Mouse (Mus musculus): Measurements from ENCODE around the gene Scn2a.

Scn2a gene

DNA sequence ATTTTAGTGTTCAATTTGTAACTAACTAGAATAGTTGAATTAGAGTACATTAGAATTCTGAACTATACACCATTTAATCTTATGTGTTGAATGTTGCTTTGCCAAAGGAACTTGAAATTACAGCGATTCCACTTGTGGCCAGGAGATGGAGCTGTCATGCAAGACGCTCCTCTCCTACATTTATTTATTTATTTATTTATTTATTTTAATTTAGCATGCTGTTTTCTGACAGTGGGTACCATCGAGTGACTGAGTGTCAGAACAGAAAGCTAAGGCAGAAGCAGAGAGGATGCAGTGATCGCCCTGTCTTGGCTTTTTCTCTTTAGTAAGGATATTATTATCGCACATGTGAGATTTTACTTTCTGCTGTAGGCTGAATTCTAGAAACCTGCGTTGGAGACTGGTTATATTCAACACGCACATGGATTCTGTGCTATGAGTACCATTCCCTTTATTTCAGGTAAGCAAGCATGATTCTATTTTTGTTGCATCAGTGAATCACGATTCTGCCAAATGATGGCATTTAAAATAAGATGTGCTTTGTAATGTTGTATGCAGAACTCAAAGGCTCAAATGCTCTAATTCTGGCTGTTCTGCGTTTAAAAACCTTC, at the start of gene Scn2a:
Scn2a (plus strand) TSS at position 216 of the 611 bp plus-strand sequence.
- peak in 1 of 2 experiments; percentile 48 for DNase-seq (ENCODE audit: low spot score in 2 of 2)

DNA sequence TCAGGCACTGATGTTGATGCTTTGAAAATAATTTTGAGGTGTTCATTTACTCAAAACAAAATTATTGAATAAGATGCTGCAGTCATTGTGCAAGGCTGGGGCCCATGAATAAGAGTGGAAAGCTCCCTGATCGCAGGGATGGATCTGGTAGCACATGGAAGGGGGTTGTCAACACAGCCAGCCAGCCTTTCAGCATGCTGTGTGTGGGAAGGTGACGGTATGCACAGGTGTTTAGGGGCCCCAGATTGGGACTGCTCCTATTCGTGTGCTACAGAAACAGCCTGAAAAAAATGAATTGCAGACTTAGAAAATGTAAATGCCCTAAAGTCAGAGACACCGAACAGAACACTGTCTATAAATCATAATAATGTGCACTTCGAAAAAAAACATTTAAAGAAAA, 32.9 kb upstream of the Scn2a start:
- DNase-seq (ENCODE audit: low spot score in 2 of 2): no peak

DNA sequence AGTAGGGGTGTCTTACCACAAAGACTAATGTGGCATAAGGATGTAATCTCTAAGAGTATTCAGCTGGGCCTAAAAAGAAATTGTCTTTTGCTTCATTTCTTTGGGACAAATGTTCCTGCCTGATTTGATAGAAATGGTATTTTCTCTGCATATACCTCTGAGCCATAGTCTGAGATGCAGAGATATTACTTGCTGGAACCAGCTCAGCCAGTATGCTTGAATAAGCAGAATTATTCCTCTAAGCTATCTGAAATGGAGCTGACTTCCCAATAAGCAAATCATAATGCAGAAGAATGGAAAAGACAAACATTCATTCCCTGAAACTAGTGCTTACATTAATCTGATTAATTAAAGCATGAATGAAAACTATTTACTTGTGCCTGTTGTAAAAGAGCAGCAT, 12.8 kb upstream of the Scn2a start:
- DNase-seq (ENCODE audit: low spot score in 2 of 2): no peak

DNA sequence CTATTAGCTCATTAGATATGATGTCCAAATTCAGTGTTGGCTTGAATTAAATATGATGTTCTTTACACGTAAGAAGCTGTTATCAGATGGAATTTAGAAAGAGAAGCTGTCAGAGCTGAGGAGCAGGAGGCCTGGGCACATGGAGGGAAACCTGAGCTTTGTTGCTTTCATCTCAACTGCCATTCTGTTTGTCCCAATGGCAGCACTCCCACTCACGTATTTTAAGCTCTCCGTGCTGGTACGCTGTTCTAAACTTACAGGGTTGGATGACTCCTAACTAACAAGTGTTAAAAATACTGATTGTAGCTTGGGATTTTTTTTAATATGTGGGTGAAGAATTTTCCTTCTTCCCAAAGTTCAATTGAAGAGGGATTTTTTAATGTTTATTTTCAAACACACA, 8.7 kb upstream of the Scn2a start:
- no peak for DNase-seq (ENCODE audit: low spot score in 2 of 2)

DNA sequence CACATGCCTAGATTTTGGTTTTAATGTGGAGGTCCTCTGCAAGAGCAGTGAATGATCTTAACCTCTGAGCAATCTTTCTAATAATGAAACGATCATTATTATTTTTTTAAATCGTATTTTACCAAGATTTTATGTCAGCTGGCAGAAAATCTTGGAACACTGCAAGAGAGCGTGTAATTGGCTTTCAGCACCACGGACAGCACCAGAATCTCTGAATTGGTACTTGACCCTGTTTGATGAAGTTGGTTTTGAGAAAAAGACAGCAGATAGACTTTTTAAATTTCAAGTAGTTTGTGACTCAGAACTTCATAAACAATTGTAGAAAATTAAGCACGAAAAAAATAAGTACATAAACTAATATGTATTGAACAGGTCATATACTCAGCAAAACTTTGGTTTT, 790 bp upstream of the Scn2a start:
- DNase-seq (ENCODE audit: low spot score in 2 of 2): no peak

DNA sequence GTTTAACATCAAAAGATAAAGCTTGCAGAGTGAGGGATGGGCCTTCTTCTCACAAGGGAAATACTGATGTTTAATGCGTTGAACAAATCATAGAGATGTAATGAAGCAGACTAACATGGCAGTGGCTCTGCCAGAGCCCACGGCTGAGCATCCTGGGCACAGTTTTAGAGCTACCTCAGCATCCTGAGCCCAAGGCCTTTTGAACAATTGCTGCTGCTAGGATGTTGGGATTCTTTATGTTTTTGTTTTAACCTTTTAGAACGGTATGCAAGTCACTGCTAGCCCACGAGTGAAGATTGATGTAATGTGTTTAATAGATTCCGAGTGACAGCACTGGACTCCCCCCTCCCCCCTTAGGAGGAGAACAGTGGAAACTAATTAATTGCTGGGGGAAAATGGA, 683 bp downstream of the Scn2a start:
- no peak for DNase-seq (ENCODE audit: low spot score in 2 of 2)

DNA sequence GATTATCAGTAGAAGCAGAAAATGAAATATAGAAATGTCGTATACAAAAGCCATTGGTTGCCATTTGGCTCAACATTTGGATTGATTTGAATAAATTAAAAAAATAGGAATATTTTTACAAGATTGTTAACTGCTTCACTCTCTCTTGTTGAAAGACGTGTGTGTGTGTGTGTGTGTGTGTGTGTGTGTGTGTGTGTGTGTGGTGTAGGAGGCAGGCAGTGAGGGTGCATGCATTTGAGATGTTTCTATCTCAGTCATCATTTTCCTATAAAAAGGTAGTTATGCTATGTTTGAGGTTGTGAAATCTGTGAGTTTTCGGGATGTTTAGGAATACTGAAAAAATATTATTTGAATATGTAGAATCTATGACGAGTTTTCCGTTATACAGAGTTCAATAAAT, 1.3 kb downstream of the Scn2a start:
- DNase-seq (ENCODE audit: low spot score in 2 of 2): no peak

DNA sequence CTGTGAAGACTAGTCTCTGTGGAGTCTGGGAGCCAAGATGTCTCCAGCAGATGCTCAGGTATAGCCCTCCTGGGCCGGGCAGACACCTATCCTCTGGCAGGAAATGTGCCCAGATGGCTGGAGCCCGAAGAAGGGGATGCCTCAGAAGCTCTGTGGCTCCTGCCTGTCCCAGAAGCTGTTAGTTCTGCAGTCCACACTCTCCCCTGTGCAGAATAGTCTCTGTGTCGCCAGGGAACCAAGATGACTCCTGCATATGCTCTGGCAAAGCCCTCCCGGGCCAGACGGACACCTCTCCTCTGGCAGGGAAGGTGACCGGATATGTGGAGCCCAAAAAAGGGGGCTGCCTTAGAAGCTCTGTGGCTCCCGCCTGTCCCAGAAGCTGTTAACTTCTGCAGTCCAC, 32.1 kb downstream of the Scn2a start:
- DNase-seq (ENCODE audit: low spot score in 2 of 2): no peak

DNA sequence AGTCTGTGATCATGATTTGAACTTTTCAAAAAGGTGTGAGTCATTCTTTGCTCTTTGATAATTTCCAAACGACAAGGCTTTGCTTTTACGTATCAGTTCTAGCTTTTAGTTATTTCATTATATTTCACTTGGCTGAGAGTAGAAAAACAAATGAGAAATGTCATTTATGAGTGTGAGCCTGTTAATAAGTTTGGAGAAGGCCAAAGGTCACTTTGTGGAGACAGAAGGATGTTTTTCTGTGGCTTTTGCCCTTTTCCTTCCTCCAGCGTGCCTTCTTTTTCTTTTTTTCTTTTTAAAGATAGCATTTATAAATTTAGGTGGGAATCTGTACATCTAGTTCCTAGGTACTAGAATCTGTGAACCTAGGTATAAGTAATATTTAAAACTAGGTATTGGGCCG, 36.5 kb downstream of the Scn2a start:
- no peak for DNase-seq (ENCODE audit: low spot score in 2 of 2)

DNA sequence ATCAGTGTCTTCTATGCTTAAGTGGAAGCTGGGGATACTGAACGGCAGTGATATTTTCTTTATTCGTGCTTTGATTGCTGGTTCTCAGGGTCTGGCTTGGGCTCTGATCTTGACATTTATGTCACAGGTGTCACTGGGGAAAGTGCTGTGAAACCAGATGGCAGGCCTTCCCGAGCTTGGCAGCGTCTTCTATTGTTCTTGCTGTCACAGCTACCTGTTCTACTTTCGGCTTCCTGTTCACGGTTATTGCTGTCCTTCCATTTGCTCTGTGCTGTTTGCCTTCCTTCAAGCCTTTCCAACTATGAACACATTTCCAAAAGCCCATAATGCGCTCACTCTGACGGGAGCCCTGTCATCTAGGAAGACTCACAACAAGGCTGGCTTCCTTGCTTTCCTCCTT, 37.9 kb downstream of the Scn2a start:
- DNase-seq (ENCODE audit: low spot score in 2 of 2): no peak

DNA sequence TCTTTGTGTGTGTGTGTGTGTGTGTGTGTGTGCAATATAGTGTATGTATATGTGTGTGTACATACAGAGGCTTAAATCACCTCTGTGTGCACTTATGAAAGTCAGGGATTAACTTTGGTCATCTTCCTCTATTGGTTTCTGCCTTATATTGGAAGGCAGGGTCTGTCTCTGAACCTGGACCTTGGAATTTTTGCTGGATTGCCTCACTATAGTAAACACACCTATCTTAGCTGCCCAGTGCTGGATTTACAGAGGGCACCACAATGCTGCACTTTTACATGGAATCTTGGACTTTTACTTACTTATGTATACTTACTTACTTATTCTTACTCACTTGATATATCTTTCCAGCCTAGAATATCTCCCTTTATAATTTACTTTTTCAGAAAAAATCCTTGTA, 43.3 kb downstream of the Scn2a start:
- DNase-seq (ENCODE audit: low spot score in 2 of 2): no peak

DNA sequence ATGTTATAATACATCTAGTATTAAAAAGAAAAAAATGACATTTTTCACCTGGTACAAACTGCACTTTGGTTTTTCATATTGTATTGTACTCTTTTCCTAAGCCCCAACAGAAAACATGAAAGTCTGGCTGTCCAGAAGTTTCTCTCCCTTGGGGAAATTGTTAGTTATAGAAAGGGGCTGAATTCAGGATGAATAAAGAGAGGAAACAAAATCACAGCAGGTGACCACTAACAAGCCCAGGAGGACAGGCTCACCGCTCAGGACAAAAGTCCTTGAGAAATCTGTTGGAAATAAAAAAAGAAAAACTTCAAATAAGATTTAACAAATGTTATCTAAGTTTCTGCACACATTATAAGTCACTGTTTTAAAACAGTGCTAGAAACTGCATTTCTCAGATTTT, 43.9 kb downstream of the Scn2a start:
- no peak for DNase-seq (ENCODE audit: low spot score in 2 of 2)

DNA sequence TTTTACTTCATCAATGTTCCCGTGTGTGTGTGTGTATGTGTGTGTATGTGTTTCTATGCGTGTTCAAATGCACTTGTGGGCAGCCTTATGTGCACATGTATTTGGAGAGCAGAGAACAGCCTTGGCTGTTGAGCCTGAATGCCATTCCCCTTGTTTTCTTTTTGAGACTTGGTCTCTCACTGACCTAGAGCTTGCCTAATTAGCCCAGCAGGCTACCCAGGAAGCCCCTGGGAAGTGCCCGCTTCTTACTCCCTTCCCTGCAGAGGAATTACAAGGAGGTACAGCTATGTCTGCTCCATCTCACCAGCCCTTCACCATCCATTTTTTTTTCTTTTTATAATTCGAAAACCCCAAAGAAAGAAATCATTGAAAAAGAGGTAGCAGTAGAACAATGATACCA, 44.6 kb downstream of the Scn2a start:
- DNase-seq (ENCODE audit: low spot score in 2 of 2): no peak

DNA sequence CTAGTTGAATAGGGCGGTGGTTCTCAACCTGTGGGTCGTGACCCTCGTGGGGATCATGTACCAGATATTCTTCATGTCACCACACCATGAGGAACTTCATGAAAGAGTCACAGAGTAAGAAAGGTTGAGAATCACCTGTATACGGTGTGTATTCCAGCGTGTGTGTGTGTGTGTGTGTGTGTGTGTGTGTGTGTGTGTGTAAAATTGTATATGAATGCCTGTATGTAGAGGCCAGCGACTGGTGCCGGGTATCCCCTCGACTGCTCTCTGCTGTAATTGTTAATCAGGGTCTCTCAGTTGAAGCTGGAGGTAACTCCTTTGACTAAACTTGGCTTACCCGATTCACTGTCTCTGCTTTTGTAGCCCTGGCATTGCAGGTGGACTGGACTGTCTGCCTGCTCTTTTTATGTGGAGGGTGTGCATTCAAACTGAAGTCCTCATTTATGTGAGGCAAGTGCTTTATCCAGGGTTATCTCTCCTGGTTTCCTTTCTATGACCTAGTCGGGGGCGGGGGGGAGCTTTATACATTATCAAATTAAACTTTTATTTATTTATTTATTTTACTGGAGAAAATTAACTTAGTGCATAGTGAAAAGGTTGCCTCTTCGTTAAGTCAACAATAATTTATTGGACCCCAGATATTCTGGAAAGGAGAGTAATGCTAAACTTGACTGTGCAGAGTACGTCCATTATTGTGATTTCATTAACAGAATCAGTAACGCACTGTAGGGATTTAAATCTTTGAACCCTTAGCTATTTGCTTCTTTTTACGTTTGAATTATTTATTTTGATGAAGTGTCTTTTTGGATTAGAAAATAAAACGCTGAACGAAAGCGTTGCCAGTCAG, 47.2 kb downstream of the Scn2a start:
- DNase-seq (ENCODE audit: low spot score in 2 of 2): no peak

DNA sequence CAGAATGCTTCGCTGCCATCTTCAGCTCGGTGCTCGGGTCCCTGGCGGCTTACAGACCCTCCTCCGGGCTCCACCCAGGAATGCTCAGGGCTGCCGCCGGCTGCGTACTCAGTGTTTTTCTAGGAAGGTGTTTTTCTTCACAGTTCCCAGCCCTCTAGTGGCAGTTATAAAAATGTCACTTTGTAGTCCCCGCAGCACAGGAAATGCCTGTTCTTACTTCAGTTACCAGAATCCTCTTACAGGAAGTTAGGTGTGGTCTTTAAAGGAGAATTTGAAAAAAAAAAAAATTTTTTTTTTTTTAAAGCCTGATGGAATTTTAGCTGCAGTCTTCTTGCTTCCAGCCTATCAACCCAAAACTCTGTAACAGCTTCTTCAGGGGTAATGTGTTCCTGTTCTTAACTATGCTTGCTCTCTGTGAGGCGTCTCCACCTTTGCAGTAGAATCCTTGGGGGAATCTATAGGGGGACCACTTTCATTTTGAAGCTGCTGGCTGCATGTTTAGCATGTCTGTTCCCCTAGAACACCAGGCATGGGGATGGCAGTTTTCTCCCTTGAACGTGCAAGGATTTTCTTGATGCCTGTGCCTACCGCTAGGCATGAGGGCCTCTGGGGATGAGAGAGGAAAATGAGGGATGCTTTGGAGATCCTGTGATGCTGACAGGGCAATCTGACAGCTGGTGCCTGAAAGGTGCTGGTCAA, 48.0 kb downstream of the Scn2a start:
- DNase-seq (ENCODE audit: low spot score in 2 of 2): peak; percentile 45 to 57

DNA sequence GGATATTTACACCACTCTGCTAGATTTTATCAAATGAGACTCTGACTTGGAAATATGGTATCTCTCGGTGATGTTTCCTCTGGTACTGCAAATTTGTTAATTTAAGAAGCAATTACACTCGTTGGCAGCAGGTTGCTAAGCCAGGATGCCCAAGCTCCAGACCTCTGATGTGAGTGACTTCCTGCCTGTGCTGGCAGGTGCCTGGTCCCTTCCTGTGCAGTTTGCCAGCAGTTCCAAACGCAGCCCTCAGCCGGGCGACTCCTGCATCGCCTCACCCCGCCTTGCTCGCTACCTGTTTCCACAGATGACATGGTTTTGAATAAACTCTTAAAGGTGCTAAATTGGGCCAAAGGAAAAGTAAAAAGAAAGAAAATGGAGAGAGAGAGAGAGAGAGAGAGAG, 49.0 kb downstream of the Scn2a start:
- DNase-seq (ENCODE audit: low spot score in 2 of 2): peak in 1 of 2 experiments; percentile 17

DNA sequence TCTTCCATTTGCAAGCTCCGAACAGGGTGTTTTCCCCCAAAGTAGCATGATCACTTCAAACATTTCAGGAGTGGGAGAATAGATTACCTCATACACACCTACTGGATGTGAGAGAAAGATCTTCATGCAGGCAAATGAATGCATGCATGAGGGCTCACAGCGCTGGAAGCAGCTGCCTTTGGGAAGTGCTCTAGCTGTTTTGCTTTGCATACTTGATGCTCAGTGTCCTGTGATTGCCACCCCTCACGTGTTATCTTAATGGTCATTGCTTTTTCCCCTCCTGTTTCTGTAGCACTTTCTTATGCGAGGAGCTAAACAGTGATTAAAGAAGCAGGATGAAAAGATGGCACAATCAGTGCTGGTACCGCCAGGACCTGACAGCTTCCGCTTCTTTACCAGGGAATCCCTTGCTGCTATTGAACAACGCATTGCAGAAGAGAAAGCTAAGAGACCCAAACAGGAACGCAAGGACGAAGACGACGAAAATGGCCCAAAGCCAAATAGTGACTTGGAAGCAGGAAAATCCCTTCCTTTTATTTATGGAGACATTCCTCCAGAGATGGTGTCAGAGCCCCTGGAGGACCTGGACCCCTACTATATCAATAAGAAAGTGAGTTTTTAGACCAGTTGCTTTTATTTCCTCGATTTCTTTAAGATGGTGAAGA, 49.7 kb downstream of the Scn2a start:
- no peak for DNase-seq (ENCODE audit: low spot score in 2 of 2)

DNA sequence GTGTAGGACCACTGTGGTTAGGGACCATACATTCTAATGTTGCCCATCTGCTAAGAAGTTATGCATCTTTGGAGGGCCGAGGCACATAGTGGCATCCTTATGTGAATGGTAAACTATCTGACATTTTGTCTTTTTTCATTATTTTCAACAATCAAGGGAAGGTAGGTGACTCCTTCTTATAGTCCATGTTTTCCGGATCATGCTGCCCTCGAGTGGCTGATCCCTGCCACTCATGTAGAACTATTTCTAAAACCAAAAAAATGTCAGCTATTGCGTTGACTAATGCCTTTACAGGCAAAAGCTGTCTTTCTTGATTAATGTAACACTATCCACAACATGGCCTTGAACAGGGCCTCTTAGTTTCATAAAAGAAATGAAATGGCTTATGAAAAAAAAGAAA, 59.0 kb downstream of the Scn2a start:
- DNase-seq (ENCODE audit: low spot score in 2 of 2): no peak

DNA sequence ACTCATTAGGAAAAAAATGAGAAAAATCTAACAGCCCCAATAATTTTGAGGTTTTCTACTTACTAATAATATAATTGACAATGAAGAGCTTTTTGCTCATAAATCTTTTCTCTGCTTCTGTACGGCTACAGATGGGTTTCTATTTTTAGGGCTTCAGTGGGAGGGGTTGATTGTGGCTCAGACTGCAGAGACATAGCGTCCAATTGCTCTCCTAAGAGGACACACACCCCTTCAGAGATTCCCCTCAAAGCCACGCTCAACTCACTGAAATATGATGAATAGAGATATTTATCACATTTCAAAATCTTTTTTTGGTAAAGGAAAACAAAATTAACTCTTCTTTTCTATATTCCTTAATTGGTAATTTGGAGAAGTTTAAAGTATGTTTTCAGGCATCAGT, 64.6 kb downstream of the Scn2a start:
- DNase-seq (ENCODE audit: low spot score in 2 of 2): no peak

DNA sequence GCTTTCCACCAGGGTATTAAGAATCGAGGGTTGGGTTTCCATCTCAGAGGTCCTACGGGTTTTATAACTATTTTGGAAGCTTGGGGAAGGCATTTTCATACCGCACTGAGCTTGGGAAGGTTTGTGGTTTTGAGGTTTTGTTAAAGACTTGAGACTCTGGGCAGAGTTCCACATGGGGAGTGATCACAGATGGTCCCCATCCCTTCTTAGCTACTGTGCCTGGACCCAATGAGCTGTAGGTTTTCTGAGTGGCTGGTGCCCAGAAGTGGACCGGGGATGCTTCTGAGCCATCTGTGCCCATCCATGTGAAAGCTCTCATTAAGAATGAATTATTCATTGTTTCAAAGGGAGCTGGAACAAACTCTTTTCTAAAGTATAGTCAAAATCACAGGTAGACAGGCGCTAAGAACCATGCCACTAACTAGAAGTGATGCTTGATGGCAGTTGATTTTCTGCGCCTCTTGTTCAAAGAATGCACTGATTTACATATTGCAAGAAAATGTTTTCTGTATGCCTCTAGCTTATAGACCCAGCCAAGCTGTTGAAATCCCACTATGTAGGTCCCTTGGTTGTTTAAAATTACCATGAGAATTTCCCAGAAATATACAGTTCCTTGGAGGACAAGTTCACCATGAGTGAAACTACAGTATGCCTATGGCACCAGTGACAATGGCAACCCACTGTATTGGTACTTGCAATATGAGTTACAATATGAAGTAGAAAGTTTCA, 70.0 kb downstream of the Scn2a start:
- peak; percentile 17 to 20 for DNase-seq (ENCODE audit: low spot score in 2 of 2)

DNA sequence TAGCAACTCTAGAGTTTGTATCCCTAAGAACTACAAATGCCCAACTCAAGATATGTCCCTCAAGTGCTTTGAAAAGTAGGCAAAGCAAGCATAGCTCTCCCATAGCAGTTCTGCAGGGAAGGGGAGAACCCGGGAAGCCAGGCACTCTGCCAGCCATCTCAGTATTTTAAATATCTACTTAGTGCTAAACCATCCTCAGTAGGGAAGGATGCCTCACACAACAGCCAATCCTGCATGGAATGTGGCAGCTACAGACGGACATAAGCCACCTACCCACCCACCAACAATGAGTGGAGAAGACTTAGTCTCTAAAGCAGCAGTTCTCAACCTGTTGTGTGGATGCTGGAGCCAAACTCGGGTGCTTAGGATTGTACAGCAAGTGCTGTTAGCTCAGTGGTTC, 73.9 kb downstream of the Scn2a start:
- DNase-seq (ENCODE audit: low spot score in 2 of 2): no peak

DNA sequence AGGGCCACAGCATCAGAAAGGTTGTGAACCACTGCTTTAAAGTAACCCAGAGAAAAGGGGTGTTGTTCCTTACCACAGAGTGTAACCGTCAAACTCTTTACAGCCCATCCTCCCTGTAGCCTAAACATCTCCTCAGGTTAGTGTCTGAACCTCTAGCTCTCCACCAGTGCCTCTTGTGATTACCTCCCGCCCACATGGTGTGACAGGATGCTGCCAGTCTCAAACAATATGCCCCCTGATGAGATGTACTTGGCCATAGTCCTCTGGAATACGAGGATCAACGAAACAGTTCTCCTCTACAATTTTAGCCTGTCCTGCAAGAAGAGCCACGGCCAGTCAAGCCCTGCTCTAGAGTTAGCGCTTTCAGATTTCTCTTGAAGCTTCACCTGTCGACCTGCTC, 74.5 kb downstream of the Scn2a start:
- no peak for DNase-seq (ENCODE audit: low spot score in 2 of 2)
